Mouse (Mus musculus) E14TG2a.4 (cell line): ENCODE results near the gene Ino80.

Source experiments
- H3K27me3 ChIP-seq: 2 replicates; pipeline ENCODE4 v1.6.1; 2014; ENCODE audit warnings: low read length, control low read depth; ENCODE audit not compliant: insufficient read depth
- H3K36me3 ChIP-seq: 2 replicates; pipeline ENCODE4 v1.6.1; 2014; ENCODE audit warnings: low read length, control low read depth; ENCODE audit not compliant: insufficient read depth
- H3K4me1 ChIP-seq: replicated peaks from 2 replicates; pipeline ENCODE4 v1.6.1; 2014; ENCODE audit warnings: low read depth, low read length, control low read depth
- H3K4me3 ChIP-seq: replicated peaks from 2 replicates; pipeline ENCODE4 v1.5.1; 2014; ENCODE audit warnings: mild to moderate bottlenecking, low read length
- H3K9me3 ChIP-seq: 2 replicates; pipeline ENCODE4 v1.6.1; 2014; ENCODE audit warnings: low read length, control low read depth
- CTCF ChIP-seq: conservative IDR thresholded peaks from 2 replicates; pipeline ENCODE4 v1.5.1; 2014; ENCODE audit warnings: low read length
- NANOG ChIP-seq: IDR thresholded peaks from 2 replicates; pipeline ENCODE4 v1.6.1; 2014; ENCODE audit warnings: borderline replicate concordance, low read length, mixed read lengths
- POU5F1 ChIP-seq: IDR thresholded peaks from 2 replicates; pipeline ENCODE4 v1.6.1; 2014; ENCODE audit warnings: low read length, borderline replicate concordance

The Ino80 gene

GRCm38 (mm10) chr2:119379455-119379854, 98.0 kb downstream of the Ino80 start:
- TF ChIP-seq CTCF: no peak
- no peak for TF ChIP-seq POU5F1
- TF ChIP-seq NANOG: no peak
- Histone ChIP-seq H3K9me3 (no peaks in the 10 kb centered on the region), H3K4me1 (0 out of 2 replicates have a peak, but pooled peaks cover under 1% of the 10 kb centered on the region), H3K4me3 (no peak overlapping the region), H3K36me3 (peaks cover 94% of the 10 kb centered on the region), H3K27me3 (no peaks in the 10 kb centered on the region)

DNA sequence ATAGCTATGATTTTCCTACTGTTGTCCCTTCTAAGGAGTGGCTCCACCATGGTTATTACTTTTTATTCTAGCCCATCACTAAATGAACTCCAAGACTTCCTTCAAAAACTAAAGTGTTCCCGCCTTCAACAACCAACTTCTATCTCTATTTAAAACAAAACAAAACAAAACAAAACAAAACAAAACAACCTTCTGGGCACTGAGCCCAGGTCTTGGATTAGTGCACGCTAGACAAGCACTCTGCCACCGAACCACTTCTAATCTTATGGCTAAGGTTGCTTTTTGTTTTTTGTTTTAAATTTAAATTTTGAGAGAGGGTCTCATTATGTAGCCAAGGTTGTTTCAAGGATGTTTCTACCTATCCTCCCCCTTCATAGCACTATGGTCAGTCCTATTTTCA, 99.7 kb downstream of the Ino80 start:
- no peaks in the 10 kb centered on the region for H3K9me3 ChIP-seq
- H3K4me3 ChIP-seq: no peak overlapping the region
- H3K4me1 ChIP-seq: peaks cover 4% of the 10 kb centered on the region
- TF ChIP-seq CTCF (no peak), POU5F1 (no peak), NANOG (no peak)
- no peaks in the 10 kb centered on the region for H3K27me3 ChIP-seq
- H3K36me3 ChIP-seq: peaks cover 96% of the 10 kb centered on the region

GRCm38 (mm10) chr2:119377286-119377685, 100.2 kb downstream of the Ino80 start:
- H3K4me1 ChIP-seq: peaks cover 4% of the 10 kb centered on the region
- H3K36me3 ChIP-seq: peaks cover 96% of the 10 kb centered on the region
- H3K9me3 ChIP-seq: no peaks in the 10 kb centered on the region
- TF ChIP-seq NANOG: no peak
- no peak for TF ChIP-seq POU5F1
- TF ChIP-seq CTCF: no peak
- H3K27me3 ChIP-seq: no peaks in the 10 kb centered on the region
- no peak overlapping the region for H3K4me3 ChIP-seq

GRCm38 (mm10) chr2:119370116-119370515, 107.4 kb downstream of the Ino80 start:
- Histone ChIP-seq H3K4me3 (no peak overlapping the region), H3K27me3 (no peaks in the 10 kb centered on the region), H3K4me1 (peaks cover 4% of the 10 kb centered on the region), H3K36me3 (peaks cover 93% of the 10 kb centered on the region), H3K9me3 (no peaks in the 10 kb centered on the region)
- no peak for TF ChIP-seq NANOG
- TF ChIP-seq POU5F1: no peak
- no peak for TF ChIP-seq CTCF

DNA sequence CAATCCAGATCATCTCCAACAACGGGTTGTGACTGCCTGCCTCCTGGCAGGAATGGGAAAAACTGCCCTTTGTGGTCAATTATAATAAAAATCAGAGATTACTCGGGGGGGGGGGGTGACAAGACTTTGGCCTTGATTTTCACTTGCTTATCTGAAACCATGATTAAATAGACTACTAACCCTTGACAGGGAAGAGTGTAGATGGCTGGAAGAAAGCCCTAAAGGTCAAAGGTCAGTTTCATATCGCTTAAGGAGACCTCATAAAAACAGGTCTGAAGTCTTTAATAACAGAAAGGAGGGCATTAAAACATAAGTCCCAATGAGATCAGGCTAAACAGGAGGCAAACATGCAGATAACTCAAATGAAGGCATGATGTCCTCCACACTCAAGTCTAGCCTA, 110.1 kb downstream of the Ino80 start:
- TF ChIP-seq POU5F1 (no peak), CTCF (no peak), NANOG (no peak)
- Histone ChIP-seq H3K9me3 (no peaks in the 10 kb centered on the region), H3K4me1 (no peaks in the 10 kb centered on the region), H3K27me3 (no peaks in the 10 kb centered on the region), H3K36me3 (peaks cover 72% of the 10 kb centered on the region), H3K4me3 (no peak overlapping the region)

GRCm38 (mm10) chr2:119364969-119365368, 112.5 kb downstream of the Ino80 start:
- no peak for TF ChIP-seq CTCF
- no peak for TF ChIP-seq NANOG
- no peak for TF ChIP-seq POU5F1
- H3K4me3 ChIP-seq: no peak overlapping the region
- H3K36me3 ChIP-seq: peaks cover 56% of the 10 kb centered on the region
- no peaks in the 10 kb centered on the region for H3K27me3 ChIP-seq
- H3K9me3 ChIP-seq: peaks cover 7% of the 10 kb centered on the region; the same call in 1 of the 2 replicates
- no peaks in the 10 kb centered on the region; the same call in 1 of the 2 replicates for H3K4me1 ChIP-seq

- H3K4me1 ChIP-seq: peaks cover 11% of the 10 kb centered on the region
- no peaks in the 10 kb centered on the region for H3K27me3 ChIP-seq
- H3K36me3 ChIP-seq: peaks cover 15% of the 10 kb centered on the region
- TF ChIP-seq CTCF (no peak), POU5F1 (no peak), NANOG (no peak)
- peaks cover 7% of the 10 kb centered on the region; the same call in 1 of the 2 replicates for H3K9me3 ChIP-seq
- H3K4me3 ChIP-seq: no peak overlapping the region
Observed at GRCm38 (mm10) chr2:119359721-119360291, 117.7 kb downstream of the Ino80 start.

DNA sequence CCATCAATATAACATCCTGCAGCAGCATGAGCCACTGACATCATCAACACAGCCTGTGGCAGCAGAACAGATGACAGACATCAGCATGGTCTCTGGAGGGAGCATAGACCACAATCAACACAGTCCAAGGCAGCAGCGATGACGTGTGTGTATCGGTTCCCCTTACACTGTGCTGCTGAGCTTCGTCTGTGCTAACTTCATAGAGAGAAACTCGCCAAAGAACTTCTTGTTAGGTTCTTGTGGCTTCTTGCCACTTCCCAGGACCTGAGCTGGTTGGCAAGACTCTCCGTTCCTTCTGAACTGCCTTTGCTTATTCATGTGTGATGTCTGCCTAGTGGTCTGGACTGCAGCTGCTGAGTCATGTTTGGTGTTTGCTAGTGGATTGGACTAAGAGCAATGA, 119.2 kb downstream of the Ino80 start:
- Histone ChIP-seq H3K36me3 (peaks cover 24% of the 10 kb centered on the region), H3K4me1 (peaks cover 26% of the 10 kb centered on the region), H3K27me3 (no peaks in the 10 kb centered on the region), H3K9me3 (peaks cover 7% of the 10 kb centered on the region; the same call in 1 of the 2 replicates), H3K4me3 (no peak overlapping the region)
- TF ChIP-seq CTCF: no peak
- no peak for TF ChIP-seq NANOG
- no peak for TF ChIP-seq POU5F1

DNA sequence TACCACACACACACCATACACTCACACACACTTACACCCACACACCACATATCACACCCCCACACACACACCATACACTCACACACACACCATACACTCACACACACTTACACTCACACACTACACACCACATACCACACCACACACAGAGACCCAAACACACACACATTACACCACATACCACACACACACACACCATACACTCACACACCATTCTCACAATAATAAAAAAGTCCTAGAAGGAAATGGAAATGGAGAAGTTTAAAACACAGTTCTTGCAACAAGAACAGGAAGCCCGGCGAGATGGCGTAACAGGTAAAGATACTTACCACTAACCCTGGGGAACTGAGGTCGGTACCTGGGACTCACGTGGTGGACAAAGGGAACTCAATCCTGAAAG, 120.7 kb downstream of the Ino80 start:
- H3K27me3 ChIP-seq: no peaks in the 10 kb centered on the region; the same call in 1 of the 2 replicates
- H3K4me1 ChIP-seq: peaks cover 34% of the 10 kb centered on the region
- no peak overlapping the region for H3K4me3 ChIP-seq
- TF ChIP-seq POU5F1 (no peak), NANOG (no peak), CTCF (no peak)
- peaks cover 31% of the 10 kb centered on the region for H3K36me3 ChIP-seq
- H3K9me3 ChIP-seq: peaks cover 7% of the 10 kb centered on the region; the same call in 1 of the 2 replicates
